Mouse (Mus musculus) regulatory T cell (primary cell): Measurements from ENCODE around the gene Rgs7bp.

Experiments used
- in situ Hi-C: fragments of 300-600 bp; cut with MboI, MseI; formaldehyde crosslinking; loops from one replicate; pipeline ENCODE4 v1.15.1; 2025; ENCODE audit warnings: high pct_unique_total_duplicates

Rgs7bp gene

GRCm38 (mm10) chr13:105054181-105054940, at the start of gene Rgs7bp:
TSS of gene Rgs7bp (minus strand) at chr13:105054930.
- in situ Hi-C loops: no loop called here

GRCm38 (mm10) chr13:105104385-105104784, 49.7 kb upstream of the Rgs7bp start:
- in situ Hi-C loops: no loop called here

DNA sequence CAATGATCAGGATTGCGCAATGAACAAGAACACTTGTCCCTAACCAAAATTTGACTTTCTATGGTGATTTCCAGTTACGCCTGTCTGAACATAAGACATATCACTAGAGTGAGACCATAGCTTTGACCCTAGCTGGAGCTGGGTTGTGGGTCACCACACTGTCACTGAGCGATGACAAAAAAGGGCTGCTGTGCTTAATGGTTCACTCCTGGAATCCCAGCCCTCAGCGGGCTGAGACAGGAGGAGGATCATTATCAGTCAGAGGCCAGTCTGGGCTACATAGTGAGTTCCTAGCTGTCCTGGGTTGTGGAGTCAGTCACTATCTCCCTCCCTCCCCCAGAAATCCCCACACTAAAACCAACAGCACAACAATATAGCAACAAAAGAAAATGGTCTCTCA, 46.0 kb upstream of the Rgs7bp start:
- in situ Hi-C loops: no loop called here

DNA sequence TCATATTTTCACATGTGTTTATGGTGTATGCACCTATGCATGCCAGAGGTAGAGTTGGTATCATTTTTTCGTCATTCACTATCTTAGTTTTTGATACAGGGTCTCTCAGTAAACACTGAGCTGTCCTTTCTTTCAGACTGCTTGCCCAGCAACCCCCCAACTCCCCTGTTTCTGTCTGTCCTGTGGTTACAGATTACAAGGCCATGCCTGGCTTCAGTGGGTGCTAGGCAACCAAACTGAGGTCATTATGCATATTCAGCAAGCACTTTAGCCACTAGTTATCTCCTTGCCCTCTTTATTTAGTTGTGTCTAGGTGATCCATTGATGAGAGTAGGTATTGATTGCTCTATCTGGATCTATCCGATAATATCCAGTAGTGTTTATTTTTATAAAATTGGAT, 41.6 kb upstream of the Rgs7bp start:
- in situ Hi-C loops: no loop called here

DNA sequence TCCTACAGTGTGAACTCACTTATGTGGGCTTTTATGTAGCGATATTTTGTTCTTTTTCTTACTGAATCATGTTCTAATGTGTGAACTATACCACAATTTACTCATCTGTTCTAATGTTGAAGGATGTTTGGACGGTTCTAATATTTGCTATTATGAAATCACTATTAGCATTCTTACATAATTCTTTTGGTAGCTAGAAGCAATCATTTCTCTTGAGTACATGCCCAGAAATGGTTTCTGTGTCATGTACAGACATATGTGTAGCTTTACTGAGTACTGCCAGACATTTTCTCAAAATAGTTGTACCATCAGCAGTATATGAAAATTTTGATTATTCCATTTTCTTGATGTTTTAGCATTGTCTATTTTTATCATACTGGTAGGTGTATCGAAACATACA, 34.5 kb upstream of the Rgs7bp start:
- in situ Hi-C loops: no loop called here

GRCm38 (mm10) chr13:105081862-105082261, 27.1 kb upstream of the Rgs7bp start, which contains the start of gene 4933425L06Rik:
TSS of gene 4933425L06Rik (plus strand) at chr13:105082122.
- in situ Hi-C loops: no loop called here

DNA sequence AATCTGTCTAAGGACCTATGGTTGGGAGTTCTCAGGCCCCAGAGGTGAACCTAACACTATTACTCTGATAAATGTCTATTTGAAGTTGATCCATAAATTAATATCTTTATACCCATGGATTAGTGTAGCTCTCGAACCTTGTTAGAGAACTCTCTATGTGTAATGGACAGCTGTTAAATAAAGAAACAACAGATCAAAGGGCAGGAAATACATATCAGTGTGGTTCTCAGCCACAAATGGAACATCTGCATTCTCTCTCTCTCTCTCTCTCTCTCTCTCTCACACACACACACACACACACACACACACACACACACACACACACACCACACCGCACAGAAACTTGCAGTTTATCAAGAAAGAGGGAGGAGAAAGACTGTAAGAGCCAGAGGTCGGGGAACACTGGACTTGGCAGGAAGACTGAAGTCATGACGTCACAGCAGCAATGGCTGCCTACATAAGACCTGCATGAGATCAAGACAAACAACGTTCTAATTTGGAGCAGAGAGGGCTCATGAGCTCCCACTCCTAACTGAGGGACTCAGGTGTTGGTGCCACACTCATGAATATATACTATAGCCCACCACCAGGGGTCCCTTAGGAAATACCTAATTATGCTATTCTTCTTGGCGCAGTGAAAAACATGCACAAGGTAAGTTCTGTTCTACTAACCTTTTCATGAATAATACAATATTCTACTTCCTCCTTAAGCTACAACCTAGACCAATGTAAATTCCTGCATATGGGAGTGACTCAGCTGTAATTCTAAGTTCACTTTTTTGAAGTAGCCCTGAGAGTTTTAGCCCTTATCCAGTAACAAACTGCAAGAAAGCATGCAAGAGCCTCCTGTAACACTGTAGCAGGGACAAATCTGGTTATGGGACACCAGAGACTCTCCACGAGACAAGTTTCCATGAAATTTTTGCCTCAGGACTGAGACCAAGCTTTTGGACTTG, 12.4 kb upstream of the Rgs7bp start:
- in situ Hi-C loops: no loop called here

- in situ Hi-C loops: no loop called here
These were observed 11.4 kb upstream of the Rgs7bp start for GRCm38 (mm10) chr13:105066119-105066518.

GRCm38 (mm10) chr13:105055374-105055773, 644 bp upstream of the Rgs7bp start:
- in situ Hi-C loops: no loop called here

GRCm38 (mm10) chr13:105054941-105055309, 195 bp upstream of the Rgs7bp start:
- in situ Hi-C loops: no loop called here

GRCm38 (mm10) chr13:105053618-105054017, 1.1 kb downstream of the Rgs7bp start:
- in situ Hi-C loops: no loop called here

GRCm38 (mm10) chr13:105051432-105051831, 3.3 kb downstream of the Rgs7bp start:
- in situ Hi-C loops: no loop called here

- in situ Hi-C loops: no loop called here
These were observed 6.1 kb downstream of the Rgs7bp start for GRCm38 (mm10) chr13:105048662-105049061.

GRCm38 (mm10) chr13:105047377-105047776, 7.4 kb downstream of the Rgs7bp start:
- in situ Hi-C loops: no loop called here

DNA sequence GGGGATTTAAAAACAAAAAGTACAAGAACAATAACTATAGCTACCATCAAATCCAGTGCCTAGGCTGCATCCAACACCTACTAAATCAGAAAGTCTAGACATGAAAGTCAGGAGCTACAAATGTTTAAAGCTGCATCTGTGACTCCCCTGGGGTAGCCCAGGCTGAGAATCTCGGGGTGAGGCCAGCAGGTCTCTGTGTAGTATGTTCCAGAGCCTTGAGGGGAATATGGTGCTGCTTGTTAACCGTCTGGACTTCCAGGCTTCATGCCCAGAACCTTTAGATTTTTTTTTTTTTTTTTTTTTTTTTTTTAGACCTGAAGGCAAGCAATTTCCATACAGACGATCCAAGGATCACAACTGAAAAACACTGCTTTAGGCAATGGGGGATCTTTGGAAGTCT, 10.8 kb downstream of the Rgs7bp start:
- in situ Hi-C loops: no loop called here

- in situ Hi-C loops: no loop called here
These were observed 16.4 kb downstream of the Rgs7bp start for GRCm38 (mm10) chr13:105038334-105038733.

- in situ Hi-C loops: no loop called here
These were observed 16.9 kb downstream of the Rgs7bp start for GRCm38 (mm10) chr13:105037816-105038215.

- in situ Hi-C loops: no loop called here
These were observed 22.8 kb downstream of the Rgs7bp start for GRCm38 (mm10) chr13:105031882-105032281.

DNA sequence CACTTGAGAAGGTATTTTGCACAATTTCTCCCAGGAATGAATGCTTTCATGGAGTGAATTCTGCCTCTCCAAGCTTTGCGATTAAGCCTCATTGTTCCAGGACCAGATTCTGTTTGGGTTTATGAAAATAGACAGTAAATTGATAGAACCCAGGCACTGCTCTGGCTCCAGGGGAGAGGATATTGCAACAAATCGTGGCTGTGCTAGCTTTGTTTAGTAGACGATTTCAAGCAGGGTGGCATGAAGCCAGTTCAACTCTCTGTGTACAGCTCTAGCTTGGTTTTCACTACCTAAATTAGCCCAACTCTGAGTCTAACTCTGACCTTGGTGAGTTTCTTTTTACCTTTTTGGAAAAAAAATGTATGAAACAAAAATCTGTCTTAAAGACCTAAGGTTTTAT, 26.5 kb downstream of the Rgs7bp start:
- in situ Hi-C loops: no loop called here

- in situ Hi-C loops: no loop called here
These were observed 38.2 kb downstream of the Rgs7bp start for GRCm38 (mm10) chr13:105016577-105016976.

- in situ Hi-C loops: no loop called here
These were observed 38.9 kb downstream of the Rgs7bp start for GRCm38 (mm10) chr13:105015710-105016404.

- in situ Hi-C loops: no loop called here
These were observed 43.4 kb downstream of the Rgs7bp start for GRCm38 (mm10) chr13:105011300-105011699.
